Mouse (Mus musculus): ENCODE measurements at regions not wholly inside any gene's neighbourhood (a gene's known extent, or its start where the extent isn't known, plus 50 kb on each side); places are given as distances from the start of the nearest gene placed in this dataset.

DNA sequence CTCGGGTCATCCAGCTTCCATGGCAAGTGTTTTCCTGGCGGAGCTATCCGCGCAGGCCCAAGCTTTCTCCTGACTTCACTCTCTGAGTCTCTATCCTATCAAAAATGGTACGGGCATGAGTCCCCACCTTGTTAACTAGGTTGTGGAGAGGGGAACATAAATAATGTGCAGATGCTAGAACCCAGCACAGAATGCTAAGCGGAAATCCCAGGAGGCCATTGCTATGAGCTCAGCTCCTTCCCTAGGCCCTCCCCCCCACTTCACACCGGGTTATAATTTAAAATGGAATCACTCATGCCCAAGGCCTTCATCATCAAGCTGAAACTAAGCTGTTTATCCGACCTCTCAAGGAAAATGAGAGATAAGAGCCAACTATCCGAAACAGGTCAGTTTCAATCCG is 60.4 kb upstream of the Cd83 start:
- DNase-seq: no peak

GRCm38 (mm10) chr13:43725698-43726097 is 58.9 kb upstream of the Cd83 start:
- DNase-seq: peak; percentile 68

DNA sequence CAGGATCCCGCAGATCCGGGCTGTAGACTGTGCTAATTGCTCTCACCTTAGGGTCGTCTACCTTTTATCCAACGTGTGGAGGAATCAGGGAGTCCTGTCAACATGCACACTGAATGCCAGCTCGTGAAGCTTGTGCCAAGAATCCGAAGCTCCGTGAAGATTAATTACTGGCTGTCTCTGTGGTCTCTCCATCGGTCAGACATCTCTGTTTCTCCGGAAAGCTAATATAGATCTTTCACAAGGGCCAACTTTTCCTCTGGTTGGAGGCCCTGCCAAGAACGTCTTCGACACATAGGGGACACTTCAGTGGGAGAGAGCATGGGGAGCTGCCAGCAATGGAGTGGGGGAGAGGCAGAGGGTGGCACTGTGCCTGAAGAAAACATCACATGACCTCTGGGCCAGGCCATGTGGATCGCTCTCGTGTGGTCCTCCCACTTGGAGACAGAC is 57.7 kb upstream of the Cd83 start:
- DNase-seq: no peak

GRCm38 (mm10) chr13:43729617-43730016 is 55.0 kb upstream of the Cd83 start:
- DNase-seq: no peak

- no peak for DNase-seq
Measured at GRCm38 (mm10) chr13:43733061-43733460, 51.5 kb upstream of the Cd83 start.

DNA sequence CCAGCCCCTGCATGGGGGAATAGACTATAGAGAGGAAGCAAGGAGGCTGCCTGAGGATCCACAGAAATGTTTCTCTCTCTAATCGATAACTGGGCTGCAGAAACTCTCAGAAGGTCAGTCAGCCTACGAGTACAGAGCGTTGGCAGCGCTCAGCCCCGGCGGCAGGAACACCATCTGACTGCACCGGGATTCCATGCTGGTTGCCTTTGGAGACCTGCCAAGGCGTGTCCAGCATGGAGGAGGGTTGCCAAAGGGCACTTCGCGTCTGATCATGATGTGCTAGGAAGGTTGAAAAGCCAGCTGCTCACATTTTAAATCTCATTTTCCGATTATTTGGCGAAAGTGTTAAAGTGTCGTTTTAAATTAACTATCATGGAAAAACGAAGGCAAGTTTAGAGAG is 49.9 kb upstream of the Cd83 start:
- peak; percentile 78 for DNase-seq

Measured in kidney, adult 9 months (tissue).